Mouse (Mus musculus) skeletal muscle tissue, adult 2 months (tissue): ENCODE data around the gene Sh3kbp1.
A peak's percentile ranks its signal among the peaks of the same experiment; 100 is the strongest.

Experiments
- DNase-seq: peaks from one replicate; pipeline ENCODE4 v3.0.0-alpha.2; 2012; ENCODE audit warnings: low read depth, low spot score

The Sh3kbp1 gene

GRCm38 (mm10) chrX:159831176-159831575, 204.1 kb downstream of the Sh3kbp1 start:
- DNase-seq = no peak

DNA sequence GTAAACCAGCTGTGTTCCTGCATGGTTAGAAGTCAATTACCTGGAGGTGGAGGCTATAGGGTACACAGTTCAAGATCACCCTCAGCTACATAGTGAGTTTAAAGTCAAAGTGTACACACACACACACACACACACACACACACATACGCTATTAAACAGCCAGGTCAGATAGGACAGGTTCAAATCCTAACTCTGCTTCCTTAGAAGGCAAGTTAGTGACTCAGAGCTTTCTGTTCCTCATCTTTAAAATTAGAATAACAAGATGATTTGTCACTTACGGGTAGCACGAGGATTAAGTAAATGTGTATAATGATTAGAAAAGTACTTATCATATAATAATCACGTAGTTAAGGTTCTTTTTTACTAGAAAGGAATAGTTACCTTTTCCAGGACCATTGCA, 208.2 kb downstream of the Sh3kbp1 start:
- DNase-seq = no peak

GRCm38 (mm10) chrX:159837379-159837778, 210.3 kb downstream of the Sh3kbp1 start:
- no peak for DNase-seq

DNA sequence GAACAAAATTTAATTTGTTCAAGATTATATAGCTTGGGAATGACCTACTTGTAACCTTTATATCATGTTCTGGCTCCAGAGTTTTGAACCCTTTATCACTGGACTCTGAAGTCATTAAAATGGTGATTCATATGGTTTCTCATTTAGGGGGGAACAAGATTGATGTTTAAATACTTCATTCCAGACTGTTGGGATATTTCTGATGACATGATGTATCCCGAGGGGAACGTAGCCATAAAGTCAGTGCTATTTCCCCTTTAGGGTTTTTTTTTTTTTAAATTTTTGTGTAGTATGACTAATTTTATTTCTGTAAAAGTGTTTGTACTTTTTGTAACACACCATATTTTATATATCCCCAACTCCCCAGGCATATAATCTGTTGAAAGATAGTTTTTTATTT, 212.7 kb downstream of the Sh3kbp1 start:
- no peak for DNase-seq

GRCm38 (mm10) chrX:159840225-159840624, 213.2 kb downstream of the Sh3kbp1 start:
- peak; percentile 11 for DNase-seq

- DNase-seq = no peak
These were observed 223.7 kb downstream of the Sh3kbp1 start for GRCm38 (mm10) chrX:159850722-159851121.

GRCm38 (mm10) chrX:159856866-159857265, 229.8 kb downstream of the Sh3kbp1 start:
- no peak for DNase-seq

DNA sequence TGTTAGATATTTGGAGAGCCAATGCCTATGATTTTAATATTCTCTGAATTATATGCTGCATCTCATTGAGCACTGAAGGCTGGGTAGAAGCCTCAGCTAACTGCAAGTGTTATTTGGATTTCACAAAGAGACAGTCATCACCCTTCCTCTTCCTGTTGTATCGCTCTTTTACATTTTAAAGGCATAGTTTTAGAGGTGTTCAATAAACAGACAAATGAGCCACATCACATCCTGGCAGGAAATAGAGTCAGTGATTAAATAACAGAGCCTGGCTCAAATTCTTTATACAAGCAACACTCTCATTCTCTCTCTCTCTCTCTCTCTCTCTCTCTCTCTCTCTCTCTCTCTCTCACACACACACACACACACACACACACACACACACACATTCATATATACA, 231.1 kb downstream of the Sh3kbp1 start:
- no peak for DNase-seq

DNA sequence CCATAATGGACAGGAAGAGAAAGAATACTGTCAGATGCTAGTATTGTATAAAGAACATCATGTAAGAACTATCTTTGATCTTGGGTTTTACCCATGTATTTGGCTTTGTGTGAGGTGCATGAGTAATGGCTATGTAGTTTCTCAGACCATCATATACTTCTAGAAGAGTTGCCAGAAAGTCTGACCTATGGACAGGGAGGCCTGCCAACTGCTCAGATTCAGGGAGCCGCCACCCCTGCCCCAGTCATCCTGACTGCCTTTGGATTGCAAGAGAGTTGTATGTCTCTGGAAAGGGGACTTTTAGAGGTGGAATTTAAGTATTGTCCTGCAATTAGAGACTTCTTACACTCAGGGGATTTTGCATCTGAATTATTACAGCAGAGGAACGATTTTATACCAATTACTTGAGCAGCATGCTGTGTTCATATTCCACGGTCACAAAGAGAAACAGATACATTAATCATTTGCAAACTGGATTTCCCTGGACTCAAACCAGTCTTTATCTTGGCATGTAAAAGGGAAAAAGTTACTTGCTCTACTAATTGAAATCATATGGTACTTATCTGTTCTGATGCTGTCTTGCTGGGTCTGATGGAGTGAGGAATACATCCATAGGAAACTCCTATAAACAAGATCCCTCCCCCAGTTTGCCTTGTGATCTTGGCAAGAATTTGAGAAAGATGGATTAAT, 233.9 kb downstream of the Sh3kbp1 start:
- DNase-seq = peak; percentile 15

DNA sequence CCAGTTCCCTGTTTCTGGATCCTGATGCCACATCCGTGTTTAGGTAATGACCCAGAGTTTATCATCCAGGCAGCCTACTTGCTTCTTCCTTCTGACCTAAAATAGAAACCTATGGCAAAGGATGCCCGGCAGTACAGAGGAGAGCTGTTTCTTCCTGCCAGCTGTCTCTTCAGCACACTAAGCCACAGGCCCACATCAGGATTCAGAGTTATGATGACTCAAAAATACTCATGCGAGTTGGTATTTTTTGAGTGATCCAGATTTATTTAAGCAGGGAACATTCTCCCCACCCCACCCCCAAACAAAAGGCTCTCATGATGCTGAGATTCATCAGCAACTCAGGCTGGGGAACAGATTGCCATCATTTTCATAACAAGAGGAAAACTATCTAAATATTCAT, 240.6 kb downstream of the Sh3kbp1 start:
- DNase-seq = no peak

DNA sequence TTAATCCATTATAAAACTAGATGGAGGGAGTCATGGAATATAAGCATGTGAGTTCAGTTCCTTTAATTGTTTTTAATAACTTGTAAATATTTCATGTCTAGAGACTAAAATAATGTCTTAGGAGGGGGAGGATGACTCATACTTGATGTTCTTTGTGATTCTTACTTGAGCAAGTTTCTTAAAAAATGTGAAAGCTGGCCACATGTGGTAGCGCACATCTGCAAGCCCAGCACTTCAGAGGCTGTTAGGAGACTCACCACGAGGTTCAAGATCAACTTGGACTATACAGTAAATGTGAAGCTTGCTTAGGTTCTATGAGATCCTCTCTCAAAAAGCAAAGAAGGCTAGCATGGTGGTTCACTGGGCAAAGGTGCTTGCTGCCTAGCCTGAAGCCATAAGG, 245.4 kb downstream of the Sh3kbp1 start:
- no peak for DNase-seq

GRCm38 (mm10) chrX:159877770-159878169, 250.7 kb downstream of the Sh3kbp1 start:
- DNase-seq = no peak

DNA sequence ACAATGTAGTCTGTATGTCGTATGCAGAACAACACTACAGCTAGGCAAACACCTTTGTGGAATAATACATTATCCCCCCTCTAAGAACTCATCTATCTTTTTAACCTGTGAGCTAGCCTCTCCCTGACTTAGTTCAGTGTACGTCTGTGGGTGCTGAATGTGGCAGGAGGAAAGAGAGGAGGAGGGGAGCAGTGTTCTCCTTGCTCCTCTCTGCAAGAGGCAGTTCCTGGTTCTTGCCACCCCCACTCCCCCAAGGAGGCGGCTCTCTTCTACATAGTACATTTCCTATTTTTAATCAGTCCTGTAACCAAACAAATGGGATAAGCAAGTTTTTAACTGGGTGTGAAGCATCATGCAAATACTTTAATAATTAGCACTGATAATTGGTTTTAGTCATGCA, 252.4 kb downstream of the Sh3kbp1 start:
- no peak for DNase-seq

GRCm38 (mm10) chrX:159881576-159881975, 254.5 kb downstream of the Sh3kbp1 start:
- DNase-seq = no peak

GRCm38 (mm10) chrX:159896536-159896935, 269.5 kb downstream of the Sh3kbp1 start:
- DNase-seq = no peak

DNA sequence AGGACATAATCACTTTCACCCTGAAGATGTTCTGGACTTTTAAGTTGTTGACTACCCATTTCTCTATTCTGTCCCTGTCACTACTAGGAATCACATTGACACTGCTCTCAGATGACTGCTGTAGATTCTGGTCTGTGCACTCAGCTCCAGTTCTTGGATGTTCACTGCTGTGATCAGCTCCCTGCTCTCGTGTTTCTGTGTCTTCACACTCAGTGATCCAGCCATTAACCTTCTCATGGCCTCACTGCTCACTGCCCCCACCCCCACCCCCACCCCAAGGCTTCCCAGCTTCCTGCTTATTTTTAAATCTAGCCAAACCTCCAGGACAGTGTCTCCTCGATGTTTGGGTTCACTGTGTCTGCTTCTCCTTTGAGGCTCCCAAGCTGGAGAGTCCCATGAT, 271.0 kb downstream of the Sh3kbp1 start:
- no peak for DNase-seq

GRCm38 (mm10) chrX:159899121-159899520, 272.0 kb downstream of the Sh3kbp1 start:
- DNase-seq = no peak

DNA sequence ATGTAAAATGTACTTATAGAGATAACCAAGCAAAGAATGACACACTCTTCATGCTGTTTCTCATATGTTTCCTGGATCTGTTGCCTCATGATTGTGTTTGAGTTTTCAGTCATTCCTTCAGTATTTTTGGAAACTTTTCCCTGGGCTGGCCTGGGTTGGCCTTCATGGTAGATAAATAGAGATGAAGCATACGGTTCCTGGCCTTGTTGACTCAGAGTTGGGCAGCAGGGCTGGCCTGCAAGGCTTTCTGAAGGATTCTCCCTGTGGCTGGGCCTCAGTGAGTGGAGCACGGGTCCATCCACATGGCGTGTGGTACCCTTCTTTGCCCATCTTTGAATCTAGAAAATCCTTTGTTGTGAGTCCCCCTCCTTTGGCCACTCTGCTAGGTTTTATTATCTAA, 276.3 kb downstream of the Sh3kbp1 start:
- no peak for DNase-seq

- DNase-seq = no peak
These were observed 280.6 kb downstream of the Sh3kbp1 start for GRCm38 (mm10) chrX:159907703-159908102.

GRCm38 (mm10) chrX:159909446-159910277, 282.6 kb downstream of the Sh3kbp1 start:
- DNase-seq = no peak

GRCm38 (mm10) chrX:159910600-159910999, 283.5 kb downstream of the Sh3kbp1 start:
- no peak for DNase-seq

DNA sequence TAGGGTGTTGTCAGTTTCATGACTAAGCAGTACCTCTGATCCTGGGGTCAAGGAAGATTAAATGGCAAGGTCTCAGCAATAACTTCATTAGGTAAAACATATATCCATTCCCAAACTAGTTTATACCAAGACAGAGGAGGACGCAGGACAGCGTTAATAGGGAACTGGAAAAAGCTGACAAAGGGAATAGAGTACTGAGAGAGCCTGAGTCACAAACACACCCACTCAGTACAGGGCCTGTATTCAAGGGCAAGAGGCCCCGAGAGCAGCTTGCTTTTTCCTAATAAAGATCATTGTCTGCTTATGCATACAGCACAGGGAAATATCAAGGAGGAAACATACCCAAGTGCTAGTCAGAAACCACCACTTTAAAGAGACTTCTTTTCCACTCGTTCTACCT, 284.5 kb downstream of the Sh3kbp1 start:
- DNase-seq = no peak

DNA sequence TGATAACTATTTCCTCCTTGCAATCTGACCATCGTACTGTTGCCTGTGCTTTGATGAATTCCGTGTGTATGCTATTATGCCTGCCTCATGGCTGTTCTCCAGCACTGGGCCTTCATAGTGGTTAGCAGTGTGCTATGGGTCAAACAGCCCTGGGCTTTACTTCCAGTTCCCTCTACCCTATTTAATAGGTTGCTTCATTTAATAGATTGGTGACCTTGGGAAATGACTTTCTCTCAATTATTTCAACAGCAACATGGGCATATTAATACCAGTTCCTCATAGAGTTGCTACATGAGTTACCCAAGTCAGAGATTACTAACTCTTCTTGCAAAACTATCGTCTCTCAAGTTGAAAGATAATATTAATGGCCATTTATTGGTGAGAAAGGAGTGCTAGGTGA, 285.0 kb downstream of the Sh3kbp1 start:
- no peak for DNase-seq
